Mouse (Mus musculus): ENCODE measurements at regions not wholly inside any gene's neighbourhood (a gene's known extent, or its start where the extent isn't known, plus 50 kb on each side); places are given as distances from the start of the nearest gene placed in this dataset.
A peak's percentile ranks its signal among the peaks of the same experiment; 100 is the strongest.

DNA sequence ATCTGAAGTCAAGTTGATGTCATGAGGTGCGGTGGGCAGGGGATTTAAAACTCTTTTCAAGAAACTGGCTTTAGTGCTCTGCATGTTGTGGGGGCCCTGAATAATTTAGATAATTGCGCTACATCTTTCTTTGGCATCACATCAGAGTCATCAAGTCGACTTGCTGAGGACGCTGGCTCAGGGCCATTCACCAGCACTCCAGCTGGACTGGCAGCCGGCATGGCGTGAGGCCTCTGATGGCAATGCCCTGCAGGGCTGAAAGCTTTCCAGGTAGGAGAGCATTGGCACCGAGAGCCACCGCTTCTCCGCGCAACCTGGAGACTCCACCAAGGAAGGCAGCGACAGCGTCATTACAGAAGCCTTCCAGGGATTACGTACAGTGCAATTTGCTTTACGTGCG lies 207.8 kb upstream of the Klf4 start:
- DNase-seq (ENCODE audit: low spot score), result no peak

DNA sequence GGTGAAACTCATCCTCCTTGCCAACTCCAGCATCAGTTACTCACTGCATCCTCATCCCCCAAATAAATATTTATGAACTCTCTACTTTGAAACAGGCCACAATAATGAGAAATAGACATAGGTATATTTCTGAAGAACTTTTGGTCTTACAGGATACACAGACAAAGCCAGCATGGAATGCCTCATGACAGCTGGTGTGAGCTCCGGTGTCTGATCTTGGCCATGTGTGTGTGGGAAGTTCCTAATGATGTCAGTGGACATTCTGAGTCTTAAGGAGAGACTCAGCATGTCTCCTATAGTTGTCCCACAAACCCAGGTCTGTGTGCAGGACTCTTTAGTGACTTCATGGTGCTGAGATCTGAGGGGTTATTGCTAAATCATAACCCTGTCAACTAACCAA lies 206.4 kb upstream of the Klf4 start:
- no peak for DNase-seq (ENCODE audit: low spot score)

DNA sequence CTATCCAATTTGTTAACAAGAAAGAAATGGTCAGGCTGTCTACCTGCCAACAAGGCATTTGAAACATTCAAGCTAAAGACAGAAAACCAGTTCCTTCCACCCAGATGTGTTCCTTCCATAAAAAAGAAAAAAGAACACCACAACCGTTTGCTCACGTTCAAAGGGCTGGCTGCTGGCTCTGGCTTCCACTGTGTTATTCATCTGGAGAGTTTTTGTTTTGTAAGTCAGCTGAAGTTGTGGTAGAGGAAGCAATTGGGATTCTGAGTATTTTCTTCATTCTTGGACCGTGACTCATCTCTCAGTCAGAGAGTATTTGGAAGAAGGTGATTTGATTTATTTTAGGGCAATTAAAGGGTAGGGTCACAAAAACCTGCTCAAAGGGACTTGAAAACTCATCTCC lies 203.2 kb upstream of the Klf4 start:
- no peak for DNase-seq (ENCODE audit: low spot score)

DNA sequence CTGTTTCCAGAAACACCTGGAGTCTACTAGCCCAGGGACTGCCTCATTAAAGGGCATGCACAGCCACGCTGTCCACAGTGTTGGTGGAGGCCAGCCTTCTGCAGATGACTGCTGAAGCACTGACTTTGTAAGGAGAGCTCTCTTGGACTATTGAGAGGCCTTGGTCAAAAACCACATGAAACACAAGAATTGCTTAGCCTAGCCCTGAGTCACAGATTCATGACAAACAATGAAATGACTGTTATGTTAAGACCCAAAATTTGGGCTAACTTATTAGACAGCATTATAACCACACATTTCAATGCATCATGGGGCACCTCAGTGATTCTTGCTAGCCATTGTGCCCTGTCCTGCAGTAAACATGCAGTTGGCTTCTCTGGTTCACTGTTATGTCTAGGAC lies 202.1 kb upstream of the Klf4 start:
- no peak for DNase-seq (ENCODE audit: low spot score)

DNA sequence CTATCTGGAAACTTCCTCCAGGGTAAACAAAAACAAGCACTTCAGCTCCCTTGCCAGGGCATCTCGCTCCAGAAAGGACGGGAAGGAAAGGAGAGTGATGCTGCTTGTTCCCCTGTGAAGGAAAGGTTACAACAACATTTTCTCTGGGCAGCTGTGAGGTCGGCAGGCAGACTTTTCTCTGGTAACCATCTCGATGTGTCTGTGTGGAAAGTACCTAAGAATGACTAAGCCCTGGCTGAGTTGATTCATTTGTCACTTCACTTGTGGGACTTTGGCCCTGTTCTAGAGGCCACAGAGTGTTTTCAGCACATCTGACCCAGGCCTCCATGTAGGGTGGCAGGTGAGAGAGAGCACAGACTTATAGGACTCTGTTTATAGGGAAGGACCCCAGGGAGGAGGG lies 201.0 kb upstream of the Klf4 start:
- no peak for DNase-seq (ENCODE audit: low spot score)

DNA sequence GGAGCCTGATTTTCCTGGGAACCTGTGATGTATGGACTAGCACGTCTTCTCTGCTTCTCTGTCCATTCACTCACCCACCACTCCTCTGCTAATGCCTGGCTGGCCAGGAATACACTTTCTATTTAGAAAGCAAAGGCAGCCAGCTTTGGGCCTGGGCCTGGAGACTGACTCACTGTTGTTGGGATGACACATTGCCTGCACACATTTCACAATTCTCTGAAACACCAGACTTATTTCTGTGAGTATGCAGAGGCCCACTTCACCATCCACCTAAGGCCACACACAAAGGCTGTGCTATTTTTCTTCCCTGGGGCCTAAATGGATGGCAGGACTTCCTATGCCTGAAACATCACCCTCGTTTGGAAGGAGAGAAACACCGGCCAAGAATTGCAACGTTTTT lies 199.7 kb upstream of the Klf4 start:
- DNase-seq (ENCODE audit: low spot score), result peak; percentile 43

DNA sequence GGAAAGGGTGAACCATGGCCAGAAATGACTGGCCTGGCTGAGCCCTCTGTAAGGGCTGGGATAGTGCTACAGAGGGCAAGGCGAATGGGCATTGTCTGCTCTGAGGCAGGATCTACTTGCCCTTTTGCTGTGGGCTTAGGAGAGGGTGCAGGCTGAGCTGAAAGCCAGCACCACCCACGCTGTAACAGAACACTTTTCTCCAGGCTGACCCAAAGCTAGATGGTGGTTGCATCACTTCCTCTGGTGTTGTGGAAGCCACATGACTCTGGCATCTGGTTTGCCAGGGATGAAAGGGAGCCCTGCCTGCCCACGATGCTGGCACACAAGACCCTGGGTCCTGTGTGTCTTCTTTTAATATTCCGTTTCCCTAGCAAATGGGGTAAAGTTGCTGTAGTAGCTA lies 198.0 kb upstream of the Klf4 start:
- DNase-seq (ENCODE audit: low spot score), result no peak

DNA sequence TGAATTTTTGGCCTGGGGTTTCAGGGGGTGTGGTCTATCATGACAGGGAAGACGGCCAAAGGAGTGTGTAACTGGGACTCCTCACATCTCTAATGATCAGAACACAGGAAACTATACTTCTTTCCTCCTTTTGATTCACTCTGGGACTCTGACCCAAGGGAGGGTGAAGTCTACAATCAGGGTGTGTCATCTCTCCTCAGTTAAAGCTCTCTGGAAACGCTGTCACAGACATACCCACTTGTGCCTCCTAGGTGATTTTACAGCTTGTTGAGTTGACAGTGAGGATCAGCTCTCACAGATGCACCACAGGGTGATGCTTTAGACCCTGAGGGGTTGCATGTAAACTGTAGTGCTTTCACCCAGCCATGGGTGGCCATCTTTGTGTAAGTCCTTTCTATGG lies 194.9 kb upstream of the Klf4 start:
- DNase-seq (ENCODE audit: low spot score), result no peak

DNA sequence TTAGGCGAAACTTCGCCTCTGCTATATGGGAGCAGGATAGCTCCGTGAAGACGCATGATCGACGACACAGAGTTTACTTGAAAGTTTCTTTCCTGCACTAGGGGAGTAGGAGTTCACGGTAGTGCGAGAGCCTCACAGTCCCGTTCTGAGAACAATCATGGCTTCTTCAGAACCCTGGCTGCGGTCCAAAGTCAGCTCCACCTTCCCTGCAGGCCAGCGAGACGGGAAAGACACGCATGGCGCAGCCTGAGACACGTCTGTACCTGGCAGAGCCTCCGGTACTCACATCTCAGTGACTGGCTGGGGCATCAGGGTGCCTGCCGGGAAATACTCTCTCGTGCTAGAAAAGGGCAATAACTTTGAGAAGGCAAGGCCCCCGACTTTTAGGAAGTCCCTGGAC lies 193.8 kb upstream of the Klf4 start:
- DNase-seq (ENCODE audit: low spot score), result no peak

DNA sequence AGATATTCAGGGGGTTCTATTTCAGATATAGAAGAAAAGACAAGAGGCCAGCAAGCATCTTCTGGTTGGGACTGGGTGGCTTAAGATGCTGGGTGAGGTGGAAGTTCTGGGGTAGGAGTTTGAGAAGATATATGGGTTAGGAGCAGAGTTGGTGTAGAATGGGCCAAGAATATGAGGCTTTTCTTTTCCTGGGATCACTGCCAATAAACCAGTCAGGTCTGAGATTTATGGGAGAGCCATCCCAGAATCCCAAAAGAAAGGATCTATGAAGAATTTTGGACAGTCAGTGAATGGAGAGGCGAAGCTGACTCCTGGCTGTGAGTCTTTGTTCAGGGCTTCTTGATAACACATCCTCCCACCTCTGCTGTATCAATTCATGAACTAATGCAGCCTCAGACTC lies 192.0 kb upstream of the Klf4 start:
- no peak for DNase-seq (ENCODE audit: low spot score)

DNA sequence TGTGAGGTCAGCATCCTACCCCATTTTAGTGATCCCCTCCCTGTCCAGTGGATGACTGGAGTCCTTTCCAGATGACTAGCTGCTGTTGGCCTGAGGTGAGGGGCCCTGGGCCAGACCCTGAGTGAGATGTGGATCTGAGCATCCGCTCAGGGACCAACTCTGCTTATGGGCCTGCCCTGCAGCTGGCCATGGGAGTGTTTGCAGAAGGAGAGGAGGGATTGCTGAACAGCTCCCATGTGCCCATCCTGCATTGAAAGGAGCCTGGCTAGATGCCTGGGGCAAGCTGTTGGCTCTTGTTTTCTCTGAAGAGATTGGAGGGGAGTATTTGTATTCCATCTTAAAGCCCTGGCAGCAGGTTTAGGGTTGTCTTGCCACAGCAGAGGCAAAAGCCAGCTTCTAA lies 190.9 kb upstream of the Klf4 start:
- DNase-seq (ENCODE audit: low spot score), result no peak

DNA sequence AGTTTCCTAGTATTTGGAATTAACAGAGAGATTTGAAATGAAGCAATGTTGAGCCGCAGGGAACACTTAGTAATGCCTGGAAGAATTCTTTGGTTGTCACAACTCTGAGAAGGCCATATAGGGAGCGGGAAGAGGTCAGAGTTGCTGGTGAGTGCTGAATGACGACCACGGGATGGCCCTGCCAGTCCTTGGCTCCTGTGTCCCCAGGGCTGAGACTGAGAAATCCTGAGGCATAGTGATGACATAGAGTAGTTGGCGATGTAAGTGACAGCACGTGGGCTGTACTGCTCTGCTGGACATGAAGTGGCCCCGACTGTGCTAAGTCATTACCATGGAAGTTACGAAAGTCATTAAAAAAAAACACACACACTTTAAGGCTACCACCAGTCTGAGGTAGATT lies 190.1 kb upstream of the Klf4 start:
- no peak for DNase-seq (ENCODE audit: low spot score)

DNA sequence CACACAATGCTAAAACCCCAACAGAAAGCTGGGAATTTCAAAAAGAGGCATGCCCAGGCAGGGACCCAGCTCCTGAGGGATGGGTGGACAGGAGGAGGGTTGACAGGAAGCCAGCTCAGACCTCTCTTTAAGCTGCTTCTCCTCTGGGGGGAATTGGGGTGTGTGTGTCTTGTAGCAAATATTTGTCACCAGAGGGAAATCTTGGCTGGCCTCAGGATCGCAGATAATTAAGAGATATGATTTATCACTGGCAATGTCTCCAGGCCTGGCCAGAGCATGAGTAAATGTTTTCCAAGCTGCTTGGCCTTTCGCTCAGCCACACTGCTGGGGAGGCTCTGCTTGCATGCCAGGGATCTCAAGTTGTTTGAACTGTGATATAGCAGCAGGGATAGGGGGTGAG lies 189.6 kb upstream of the Klf4 start:
- DNase-seq (ENCODE audit: low spot score), result no peak

DNA sequence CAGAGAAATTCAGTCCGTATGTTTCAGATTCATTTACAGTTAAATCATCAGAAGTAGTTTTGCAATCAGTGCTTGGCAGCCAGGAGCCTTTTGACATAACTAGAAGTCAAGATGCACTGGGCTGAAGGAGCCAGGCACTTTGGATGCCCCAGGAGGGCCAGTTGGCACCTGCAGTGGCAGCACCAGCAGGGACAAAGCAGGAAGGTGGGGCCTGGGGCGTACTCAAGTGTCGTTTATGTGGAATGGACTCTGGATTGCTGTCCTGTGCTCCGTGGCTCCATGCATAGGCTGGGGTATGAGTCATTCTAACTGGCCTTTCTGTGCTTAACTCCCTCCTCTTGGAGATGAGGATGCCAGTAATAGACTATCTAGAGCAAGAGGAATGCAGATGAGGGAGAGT lies 186.2 kb upstream of the Klf4 start:
- DNase-seq (ENCODE audit: low spot score), result no peak

DNA sequence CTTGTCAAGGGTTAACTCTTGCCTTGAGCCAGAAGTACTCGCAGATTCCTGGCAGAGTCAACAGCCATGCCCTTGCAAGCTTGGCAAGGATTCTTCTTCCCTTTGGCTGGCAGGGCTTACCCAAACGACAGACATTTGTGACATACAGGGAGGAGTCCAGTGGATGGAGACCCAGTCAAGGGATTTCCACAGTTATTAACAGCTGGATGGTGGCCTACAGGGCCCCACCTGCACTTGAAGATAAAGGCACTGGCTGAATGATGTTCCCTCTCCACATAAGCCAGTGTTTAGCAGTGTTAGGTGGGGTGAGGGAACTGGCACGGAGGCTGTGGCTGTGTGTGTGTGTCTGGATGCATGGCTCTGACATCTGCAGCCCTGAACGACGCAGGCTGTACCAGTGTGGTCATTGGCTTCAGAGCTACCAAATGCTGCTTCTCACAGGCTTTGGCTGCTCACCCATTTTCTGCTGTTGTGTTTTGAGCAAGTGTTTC lies 183.9 kb upstream of the Klf4 start:
- DNase-seq (ENCODE audit: low spot score), result no peak

DNA sequence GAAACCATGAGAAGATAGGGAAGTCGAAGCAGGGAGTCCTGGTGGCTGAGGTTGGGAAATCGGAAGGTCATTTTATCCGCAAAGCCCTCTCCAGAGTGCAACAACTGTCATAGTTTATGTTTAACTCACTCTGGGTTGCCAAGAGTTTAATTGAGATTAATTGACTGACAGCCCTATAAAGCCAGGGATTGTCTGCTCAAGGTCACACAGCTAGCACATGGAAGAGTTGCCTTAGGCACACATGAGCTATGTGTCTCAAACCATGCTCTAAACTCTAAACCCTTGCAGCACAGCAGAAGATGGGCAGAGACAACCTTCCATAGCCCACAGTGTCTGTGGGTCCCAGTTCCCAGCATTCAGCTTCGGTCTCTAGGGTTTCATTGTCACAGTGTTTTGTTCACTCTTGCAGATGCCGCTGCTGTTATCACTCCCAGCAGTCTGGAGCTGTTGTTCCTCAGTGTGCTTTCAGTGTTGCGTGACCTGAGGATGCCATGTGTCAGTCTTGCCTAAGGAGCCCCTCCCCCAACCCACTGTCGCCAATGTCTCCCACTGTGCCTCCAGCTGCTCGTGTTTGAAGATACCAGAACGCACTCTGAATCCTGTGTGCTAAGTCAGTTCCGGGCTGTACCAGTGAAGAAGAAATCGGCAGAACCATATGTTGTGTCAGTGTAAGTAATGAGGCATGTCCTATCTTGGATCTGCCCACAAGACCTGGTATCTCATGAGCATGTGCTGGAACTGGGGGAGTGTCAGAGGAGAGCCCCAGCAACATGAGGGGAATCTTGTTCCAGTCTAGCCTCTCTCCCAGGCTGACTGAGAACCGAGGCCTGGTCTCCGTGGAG lies 179.5 kb upstream of the Klf4 start:
- DNase-seq (ENCODE audit: low spot score), result no peak

DNA sequence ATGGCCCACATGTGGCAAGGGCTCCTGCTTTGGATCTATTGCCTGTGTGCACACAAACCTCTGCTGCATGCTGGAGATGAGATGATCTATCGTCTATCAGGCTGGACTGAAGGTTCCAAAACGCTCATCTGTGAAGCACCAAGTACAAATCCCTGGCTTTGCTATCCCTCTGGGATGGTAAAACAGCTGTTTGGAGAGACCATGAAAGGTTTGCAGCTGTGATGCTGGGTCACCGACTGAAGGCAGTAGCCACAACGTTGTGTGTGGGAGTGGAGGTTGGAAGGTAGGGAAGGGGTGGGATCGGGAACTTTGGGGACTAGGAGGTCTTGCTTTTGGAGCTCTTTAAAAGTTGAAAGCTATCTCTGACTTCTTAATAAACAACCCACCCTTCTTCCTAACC lies 178.2 kb upstream of the Klf4 start:
- DNase-seq (ENCODE audit: low spot score), result no peak

DNA sequence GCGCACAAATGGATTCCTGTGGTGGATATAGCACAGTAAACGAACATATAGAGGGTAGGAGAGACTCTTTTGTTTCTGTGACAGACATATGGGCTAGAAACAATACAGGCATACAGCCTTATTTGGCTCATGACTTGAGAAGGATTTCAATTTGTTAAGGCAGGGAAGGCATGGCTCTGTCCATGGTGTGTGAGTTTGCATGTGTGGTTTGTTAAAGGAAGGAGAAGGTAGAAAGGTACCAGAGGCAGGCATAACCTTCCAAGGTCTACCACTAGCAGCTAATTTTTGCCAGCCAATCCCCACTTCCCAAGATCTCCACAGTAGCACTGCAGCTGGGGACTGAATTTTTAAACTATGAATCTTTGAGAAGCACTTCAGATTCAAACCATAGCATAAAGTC lies 176.5 kb upstream of the Klf4 start:
- DNase-seq (ENCODE audit: low spot score), result no peak

DNA sequence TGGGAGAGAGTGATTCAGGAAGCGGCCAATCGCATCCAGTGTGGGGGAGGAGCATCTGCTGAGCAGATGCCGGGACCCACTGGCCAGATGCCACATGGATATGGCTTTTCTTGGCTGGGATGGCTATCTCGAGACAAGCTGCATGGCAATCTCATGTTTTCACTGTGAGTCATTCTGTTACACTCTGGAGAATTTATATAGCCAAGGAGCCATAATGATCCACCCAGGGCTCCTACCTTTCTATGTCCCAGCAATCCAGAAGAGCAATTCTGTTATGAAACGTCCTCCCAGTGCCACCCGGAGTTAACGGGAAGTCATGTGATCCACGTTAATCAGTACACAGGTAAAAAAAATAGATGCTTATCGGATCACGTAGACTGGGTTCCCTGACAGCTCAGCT lies 175.7 kb upstream of the Klf4 start:
- DNase-seq (ENCODE audit: low spot score), result no peak

DNA sequence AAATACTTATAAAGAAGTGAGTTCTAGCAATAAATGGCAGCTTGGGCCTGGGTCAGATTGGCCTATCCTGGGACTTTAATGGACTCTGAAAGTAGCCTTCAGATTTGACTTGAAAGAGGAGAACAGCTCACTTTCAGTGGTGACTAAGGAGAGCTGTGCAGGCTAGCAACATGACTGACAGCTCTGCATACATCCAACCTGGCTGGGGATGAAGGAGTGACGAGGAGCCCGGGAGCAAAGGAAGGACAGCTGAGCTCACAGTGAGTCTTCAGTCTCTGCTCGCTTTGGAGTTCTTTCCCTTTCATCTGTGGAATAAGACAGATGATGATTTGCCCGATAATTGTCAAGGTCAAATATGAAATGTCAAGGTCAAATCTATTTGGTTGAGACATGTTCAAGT lies 172.7 kb upstream of the Klf4 start:
- no peak for DNase-seq (ENCODE audit: low spot score)

DNA sequence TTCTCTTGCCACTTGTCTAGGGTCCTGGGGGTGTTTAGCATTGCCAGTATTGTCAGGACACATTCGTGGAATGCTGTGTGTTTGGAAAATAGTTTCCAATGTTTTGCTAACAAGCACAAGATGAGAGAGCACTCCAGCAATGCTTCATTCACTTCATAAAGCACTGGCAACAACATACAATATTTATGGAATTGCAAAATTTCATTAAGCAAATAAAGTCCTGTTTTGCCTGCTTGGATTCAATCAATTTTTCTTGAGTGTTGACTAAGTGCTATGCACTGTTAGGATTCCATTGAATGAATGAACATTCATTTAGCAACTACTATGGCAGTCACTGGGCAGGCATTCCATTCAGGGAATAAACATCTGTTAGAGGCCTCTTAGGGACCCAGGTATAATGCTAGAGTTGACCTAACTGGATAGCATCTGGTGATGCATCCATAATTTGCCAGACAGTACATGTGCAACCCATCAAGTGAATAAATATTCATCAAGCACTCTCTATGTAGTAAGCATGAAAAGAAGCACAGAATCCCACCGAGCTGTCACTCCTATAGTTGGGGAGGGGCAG lies 171.2 kb upstream of the Klf4 start:
- no peak for DNase-seq (ENCODE audit: low spot score)

DNA sequence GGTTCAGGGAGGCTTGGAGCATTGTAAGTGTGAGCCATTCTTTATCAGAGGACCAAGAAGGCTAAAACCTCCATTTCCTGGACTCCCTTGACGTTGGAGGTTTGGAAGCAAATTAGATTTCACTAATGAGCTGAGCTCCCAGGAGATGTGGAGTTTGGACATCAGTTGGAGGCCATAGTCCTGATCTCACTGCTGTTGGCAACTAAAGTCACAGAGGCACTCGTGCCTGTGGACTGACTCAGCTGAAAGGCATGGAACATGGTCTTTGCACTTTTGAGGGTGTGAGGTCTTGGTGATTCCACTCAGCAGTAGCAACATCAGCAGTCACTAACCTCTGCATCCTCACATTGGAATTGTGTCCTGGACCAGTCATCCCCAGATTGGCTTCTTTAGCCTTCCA lies 169.1 kb upstream of the Klf4 start:
- no peak for DNase-seq (ENCODE audit: low spot score)

DNA sequence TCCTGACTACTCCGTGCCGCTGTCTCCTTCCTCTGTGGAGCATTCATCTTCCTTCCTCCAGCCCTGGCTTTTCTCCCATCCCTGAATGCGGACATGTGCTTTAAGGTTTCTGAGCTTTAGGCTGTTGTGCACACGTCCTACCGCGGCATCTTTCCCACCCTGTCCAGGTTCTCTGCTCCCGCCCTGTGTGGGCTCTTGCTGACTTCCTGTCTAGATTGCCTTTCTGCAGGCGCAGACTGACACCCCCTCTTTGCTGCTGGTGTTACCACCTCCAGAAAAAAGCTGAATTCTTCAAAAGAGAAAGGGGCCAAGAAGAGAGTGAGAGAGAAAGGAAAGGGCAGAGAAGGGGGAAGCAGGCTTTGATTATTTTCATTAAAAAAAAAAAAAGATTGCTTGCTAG lies 167.7 kb upstream of the Klf4 start:
- no peak for DNase-seq (ENCODE audit: low spot score)

DNA sequence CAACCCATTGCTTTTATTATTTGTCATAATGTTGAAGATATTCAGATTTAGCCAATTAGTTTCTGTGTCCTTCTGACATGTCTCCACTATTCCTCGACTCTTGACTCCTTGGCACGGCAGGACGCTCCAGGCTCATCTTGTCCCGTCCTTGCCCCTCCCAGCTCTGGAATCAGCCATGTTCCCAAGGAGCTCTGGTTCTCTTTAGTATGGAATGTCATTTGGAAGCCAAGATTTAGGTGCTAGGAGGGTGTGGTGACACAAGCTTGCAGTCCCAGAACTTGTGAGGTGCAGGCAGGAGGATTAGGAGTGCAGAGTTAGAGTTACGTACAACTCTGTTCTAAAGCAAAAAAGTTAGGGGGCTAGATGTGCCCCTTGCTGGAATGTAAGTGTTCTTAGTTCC lies 166.9 kb upstream of the Klf4 start:
- DNase-seq (ENCODE audit: low spot score), result no peak
